Mouse (Mus musculus): ENCODE results near the gene Wfdc10. TPM values are rescaled to one million over a fixed set of nuclear protein-coding genes. Genes with fewer than 3 reads are reported as not detected.

The Wfdc10 gene
- polyA plus RNA-seq, 1 experiment from 2014 or later: not detected

Other genes starting within 250 kb of the Wfdc10 start
- 3.6 and 7.1 TPM in 2 replicates for gene Sdc4, start 212.2 kb upstream of the Wfdc10 start, polyA plus RNA-seq (2014; fragmentation: Nextera tagmentation; extraction: Ambion mirVana)
- 88.9 and 96.3 TPM in 2 replicates for gene Sys1, start 199.1 kb upstream of the Wfdc10 start, polyA plus RNA-seq (2014; fragmentation: Nextera tagmentation; extraction: Ambion mirVana)
- gene Gm20458, start 195.1 kb upstream of the Wfdc10 start, polyA plus RNA-seq (2014; fragmentation: Nextera tagmentation; extraction: Ambion mirVana): 3.0 and 3.1 TPM in 2 replicates
- not detected in 2 replicates for gene Trp53tg5, start 182.3 kb upstream of the Wfdc10 start, polyA plus RNA-seq (2014; fragmentation: Nextera tagmentation; extraction: Ambion mirVana)
- gene Dbndd2, start 169.9 kb upstream of the Wfdc10 start, polyA plus RNA-seq (2014; fragmentation: Nextera tagmentation; extraction: Ambion mirVana): 13.7 and 15.6 TPM in 2 replicates
- 96.6 and 118 TPM in 2 replicates for gene Pigt, start 158.5 kb upstream of the Wfdc10 start, polyA plus RNA-seq (2014; fragmentation: Nextera tagmentation; extraction: Ambion mirVana)
- 0.76 and 1.4 TPM in 2 replicates for gene Wfdc2, start 93.6 kb upstream of the Wfdc10 start, polyA plus RNA-seq (2014; fragmentation: Nextera tagmentation; extraction: Ambion mirVana)
- not detected in 2 replicates for gene Spint3, start 82.6 kb upstream of the Wfdc10 start, polyA plus RNA-seq (2014; fragmentation: Nextera tagmentation; extraction: Ambion mirVana)
- gene Wfdc6a, start 70.6 kb upstream of the Wfdc10 start, polyA plus RNA-seq (2014; fragmentation: Nextera tagmentation; extraction: Ambion mirVana): not detected in 2 replicates
- not detected in 2 replicates for gene Eppin, start 62.5 kb upstream of the Wfdc10 start, polyA plus RNA-seq (2014; fragmentation: Nextera tagmentation; extraction: Ambion mirVana)
- gene Wfdc6b, start 42.5 kb upstream of the Wfdc10 start, polyA plus RNA-seq (2014; fragmentation: Nextera tagmentation; extraction: Ambion mirVana): not detected in 2 replicates
- not detected in 2 replicates for gene Wfdc8, start 42.4 kb upstream of the Wfdc10 start, polyA plus RNA-seq (2014; fragmentation: Nextera tagmentation; extraction: Ambion mirVana)
- not detected in 2 replicates for gene Wfdc16, start 17.2 kb upstream of the Wfdc10 start, polyA plus RNA-seq (2014; fragmentation: Nextera tagmentation; extraction: Ambion mirVana)
- not detected in 2 replicates for gene Wfdc9, start 537 bp downstream of the Wfdc10 start, polyA plus RNA-seq (2014; fragmentation: Nextera tagmentation; extraction: Ambion mirVana)
- not detected in 2 replicates for gene Wfdc11, start 18.0 kb downstream of the Wfdc10 start, polyA plus RNA-seq (2014; fragmentation: Nextera tagmentation; extraction: Ambion mirVana)
- gene Wfdc13, start 29.1 kb downstream of the Wfdc10 start, polyA plus RNA-seq (2014; fragmentation: Nextera tagmentation; extraction: Ambion mirVana): not detected in 2 replicates
- gene Spint4, start 42.5 kb downstream of the Wfdc10 start, polyA plus RNA-seq (2014; fragmentation: Nextera tagmentation; extraction: Ambion mirVana): not detected in 2 replicates
- gene Spint5, start 59.3 kb downstream of the Wfdc10 start, polyA plus RNA-seq (2014; fragmentation: Nextera tagmentation; extraction: Ambion mirVana): not detected in 2 replicates
- 0.77 and 1.2 TPM in 2 replicates for gene Wfdc3, start 89.9 kb downstream of the Wfdc10 start, polyA plus RNA-seq (2014; fragmentation: Nextera tagmentation; extraction: Ambion mirVana)
- 49.0 and 56.0 TPM in 2 replicates for gene Dnttip1, start 89.9 kb downstream of the Wfdc10 start, polyA plus RNA-seq (2014; fragmentation: Nextera tagmentation; extraction: Ambion mirVana)
- 30.6 and 38.9 TPM in 2 replicates for gene Ube2c, start 113.9 kb downstream of the Wfdc10 start, polyA plus RNA-seq (2014; fragmentation: Nextera tagmentation; extraction: Ambion mirVana)
- 1.9 and 6.4 TPM in 2 replicates for gene Tnnc2, start 123.9 kb downstream of the Wfdc10 start, polyA plus RNA-seq (2014; fragmentation: Nextera tagmentation; extraction: Ambion mirVana)
- 31.6 and 41.1 TPM in 2 replicates for gene Snx21, start 129.8 kb downstream of the Wfdc10 start, polyA plus RNA-seq (2014; fragmentation: Nextera tagmentation; extraction: Ambion mirVana)
- 21.0 and 24.2 TPM in 2 replicates for gene Acot8, start 148.8 kb downstream of the Wfdc10 start, polyA plus RNA-seq (2014; fragmentation: Nextera tagmentation; extraction: Ambion mirVana)
- gene Zswim3, start 149.1 kb downstream of the Wfdc10 start, polyA plus RNA-seq (2014; fragmentation: Nextera tagmentation; extraction: Ambion mirVana): 16.9 and 19.0 TPM in 2 replicates
- gene Zswim1, start 166.6 kb downstream of the Wfdc10 start, polyA plus RNA-seq (2014; fragmentation: Nextera tagmentation; extraction: Ambion mirVana): 28.1 and 29.3 TPM in 2 replicates
- 0.27 TPM in 1 of 2 replicates, not detected in the other for gene Spata25, start 172.5 kb downstream of the Wfdc10 start, polyA plus RNA-seq (2014; fragmentation: Nextera tagmentation; extraction: Ambion mirVana)
- gene Ctsa, start 176.8 kb downstream of the Wfdc10 start, polyA plus RNA-seq (2014; fragmentation: Nextera tagmentation; extraction: Ambion mirVana): 81.2 and 102 TPM in 2 replicates
- gene Neurl2, start 177.4 kb downstream of the Wfdc10 start, polyA plus RNA-seq (2014; fragmentation: Nextera tagmentation; extraction: Ambion mirVana): 5.8 and 7.2 TPM in 2 replicates
- 59.0 and 136 TPM in 2 replicates for gene Pltp, start 201.7 kb downstream of the Wfdc10 start, polyA plus RNA-seq (2014; fragmentation: Nextera tagmentation; extraction: Ambion mirVana)
- gene Pcif1, start 223.3 kb downstream of the Wfdc10 start, polyA plus RNA-seq (2014; fragmentation: Nextera tagmentation; extraction: Ambion mirVana): 78.0 and 82.1 TPM in 2 replicates

Data from neural tube, embryonic 14.5 days (tissue).